Comparison of ENCODE assay signal across 8 mouse cellular contexts in genomic region chr2:78931358-78931757, GRCm38 (mm10).
A peak's percentile ranks its signal among the peaks of the same experiment; 100 is the strongest.
DNase-seq lines count a peak whose midpoint lies in the region; ATAC-seq lines count a peak whose summit lies in the region.

No protein-coding gene starts in this region.

- H3K27me3 ChIP-seq in forebrain, embryonic 13.5 days, result no peaks in the 10 kb centered on the region
- H3K27me3 ChIP-seq in forebrain, embryonic 10.5 days (ENCODE audit: poor library complexity, severe bottlenecking), result no peaks in the 10 kb centered on the region
- no peaks in the 10 kb centered on the region for H3K27me3 ChIP-seq in midbrain, embryonic 12.5 days
- H3K27me3 ChIP-seq in midbrain, embryonic 16.5 days (ENCODE audit: control insufficient read depth, insufficient read depth, low read depth, low read length), result no peaks in the 10 kb centered on the region

- no peak overlapping the region for H3K27ac ChIP-seq in forebrain, embryonic 13.5 days
- no peak overlapping the region for H3K27ac ChIP-seq in forebrain, embryonic 10.5 days
- no peak overlapping the region for H3K27ac ChIP-seq in midbrain, embryonic 12.5 days (replicated peaks)
- H3K27ac ChIP-seq in midbrain, embryonic 16.5 days (ENCODE audit: low read length), result no peak overlapping the region

- H3K4me1 ChIP-seq in forebrain, embryonic 13.5 days, result no peaks in the 10 kb centered on the region
- H3K4me1 ChIP-seq in forebrain, embryonic 10.5 days, result peaks cover 5% of the 10 kb centered on the region; the same call in 1 of the 2 replicates
- H3K4me1 ChIP-seq in midbrain, embryonic 12.5 days, result no peaks in the 10 kb centered on the region
- H3K4me1 ChIP-seq in midbrain, embryonic 16.5 days (ENCODE audit: control insufficient read depth, insufficient read depth, low read length), result no peaks in the 10 kb centered on the region

- no peak overlapping the region for H3K9ac ChIP-seq in forebrain, embryonic 13.5 days
- no peak overlapping the region for H3K9ac ChIP-seq in midbrain, embryonic 12.5 days (replicated peaks)
- H3K9ac ChIP-seq in midbrain, embryonic 16.5 days (ENCODE audit: low read depth, low read length), result no peak overlapping the region

- no peak overlapping the region for H3K4me2 ChIP-seq in forebrain, embryonic 13.5 days
- no peak overlapping the region for H3K4me2 ChIP-seq in midbrain, embryonic 12.5 days (replicated peaks)
- no peak overlapping the region for H3K4me2 ChIP-seq in midbrain, embryonic 16.5 days (ENCODE audit: low read length)

- DNase-seq in forebrain, embryonic 10.5 days (ENCODE audit: extremely low spot score, low spot score), result no peak
- peak; percentile 65 for DNase-seq in embryo, embryonic 10.5 days (ENCODE audit: low spot score)
- peak; percentile 6 for DNase-seq in retina, postnatal 7 days (ENCODE audit: low read depth, low spot score)
- no peak for DNase-seq in left cerebral cortex, postnatal 36 days (ENCODE audit: low spot score in 2 of 2)
- DNase-seq in heart, adult 9 months (ENCODE audit: low spot score in 2 of 2), result no peak

- H3K9me3 ChIP-seq in forebrain, embryonic 13.5 days (replicated peaks), result no peaks in the 10 kb centered on the region
- H3K9me3 ChIP-seq in forebrain, embryonic 10.5 days, result no peaks in the 10 kb centered on the region
- H3K9me3 ChIP-seq in midbrain, embryonic 12.5 days, result no peaks in the 10 kb centered on the region
- H3K9me3 ChIP-seq in midbrain, embryonic 16.5 days (replicated peaks; ENCODE audit: control insufficient read depth, low read length, poor library complexity, severe bottlenecking), result no peaks in the 10 kb centered on the region

- H3K36me3 ChIP-seq in forebrain, embryonic 13.5 days (ENCODE audit: poor library complexity, severe bottlenecking), result no peaks in the 10 kb centered on the region
- peaks cover 2% of the 10 kb centered on the region for H3K36me3 ChIP-seq in forebrain, embryonic 10.5 days (replicated peaks)
- no peaks in the 10 kb centered on the region for H3K36me3 ChIP-seq in midbrain, embryonic 12.5 days
- no peaks in the 10 kb centered on the region for H3K36me3 ChIP-seq in midbrain, embryonic 16.5 days (ENCODE audit: control insufficient read depth, insufficient read depth, low read length)

- WGBS in forebrain, embryonic 13.5 days, result 46% methylated on average over 2 of the region's 2 CpGs
- 45% methylated on average over 2 of the region's 2 CpGs for WGBS in forebrain, embryonic 10.5 days
- WGBS in midbrain, embryonic 12.5 days, result 52% methylated on average over 2 of the region's 2 CpGs
- WGBS in midbrain, embryonic 16.5 days, result 44% methylated on average over 2 of the region's 2 CpGs

- intact Hi-C loops in left cerebral cortex, postnatal 36 days (cut with DNase I), result no loop called here

- ATAC-seq in forebrain, embryonic 13.5 days, result peak; percentile 70
- ATAC-seq in midbrain, embryonic 12.5 days (ENCODE audit: low FRiP score, low read depth), result peak; percentile 47; the same call in 1 of the 2 replicates
- ATAC-seq in midbrain, embryonic 16.5 days, result no peak

- H3K4me3 ChIP-seq in forebrain, embryonic 13.5 days, result no peak overlapping the region
- no peak overlapping the region for H3K4me3 ChIP-seq in forebrain, embryonic 10.5 days
- H3K4me3 ChIP-seq in midbrain, embryonic 12.5 days, result no peak overlapping the region
- no peak overlapping the region for H3K4me3 ChIP-seq in midbrain, embryonic 16.5 days (ENCODE audit: low read depth, low read length)

Comparison
In these comparisons a context has a peak if more than half of its experiments do, and no peak if none do; other contexts are left out.
1. DNase-seq: peak in embryo, embryonic 10.5 days (single experiment) and retina, postnatal 7 days (single experiment); none in forebrain, embryonic 10.5 days (single experiment), left cerebral cortex, postnatal 36 days (0 of 2) and heart, adult 9 months (0 of 2).